Mouse (Mus musculus) layer of hippocampus, adult 9-11 months (tissue): ENCODE results near the gene Notch2.
A peak's percentile ranks its signal among the peaks of the same experiment; 100 is the strongest.

Experiments
- DNase-seq: peaks from one replicate; pipeline ENCODE4 v3.0.0; 2022

Notch2 gene

DNA sequence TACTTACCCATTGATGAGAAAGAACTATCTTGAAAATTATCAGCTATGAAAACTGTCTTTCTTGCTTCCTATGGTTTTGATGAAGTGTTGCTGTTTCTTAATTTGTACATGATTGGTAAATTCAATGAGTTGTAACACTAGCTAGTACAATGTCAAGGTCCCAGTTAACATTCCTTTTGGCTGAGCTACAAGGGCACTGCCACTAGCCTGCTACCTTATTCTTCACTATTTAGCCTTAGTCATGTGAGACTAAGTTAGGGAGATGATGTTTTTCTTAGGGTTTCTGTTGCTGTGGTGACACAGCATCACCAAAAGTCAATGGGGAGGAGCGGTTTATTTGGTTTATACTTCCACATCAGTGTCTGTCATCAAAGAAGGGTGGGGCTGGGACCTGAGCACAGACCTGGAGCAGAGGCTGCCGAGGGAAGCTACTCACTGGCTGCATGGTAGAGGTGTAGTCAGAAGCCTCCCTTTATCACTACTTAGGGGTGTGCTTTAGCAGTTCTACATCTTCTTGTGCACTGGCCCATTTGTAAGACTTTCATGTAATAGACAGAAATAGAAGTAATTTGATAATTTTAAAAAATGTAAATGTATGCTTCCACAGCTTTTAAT lies 66.4 kb downstream of the Notch2 start:
- no peak for DNase-seq

DNA sequence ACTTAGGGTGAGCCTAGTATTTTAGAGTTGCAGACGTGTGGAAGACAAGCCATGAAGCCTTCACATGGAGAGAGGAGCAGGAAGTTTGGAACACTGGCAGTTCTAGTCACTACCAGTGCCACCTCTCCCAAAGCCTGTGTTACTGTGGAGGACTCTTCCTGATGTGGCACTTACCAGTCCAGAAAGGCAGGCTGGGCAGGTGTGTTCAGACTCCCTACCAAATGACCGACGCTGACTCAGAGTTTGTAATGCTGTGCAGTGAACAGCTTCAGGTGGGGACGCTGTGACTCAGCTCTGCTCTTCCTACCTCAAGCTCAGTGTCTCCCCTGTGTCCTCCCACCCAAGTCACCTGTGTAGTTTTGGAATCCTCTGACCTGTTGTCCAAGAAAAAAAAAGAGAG lies 67.3 kb downstream of the Notch2 start:
- no peak for DNase-seq

- no peak for DNase-seq
Measured at GRCm38 (mm10) chr3:98082188-98082587, 68.9 kb downstream of the Notch2 start.

DNA sequence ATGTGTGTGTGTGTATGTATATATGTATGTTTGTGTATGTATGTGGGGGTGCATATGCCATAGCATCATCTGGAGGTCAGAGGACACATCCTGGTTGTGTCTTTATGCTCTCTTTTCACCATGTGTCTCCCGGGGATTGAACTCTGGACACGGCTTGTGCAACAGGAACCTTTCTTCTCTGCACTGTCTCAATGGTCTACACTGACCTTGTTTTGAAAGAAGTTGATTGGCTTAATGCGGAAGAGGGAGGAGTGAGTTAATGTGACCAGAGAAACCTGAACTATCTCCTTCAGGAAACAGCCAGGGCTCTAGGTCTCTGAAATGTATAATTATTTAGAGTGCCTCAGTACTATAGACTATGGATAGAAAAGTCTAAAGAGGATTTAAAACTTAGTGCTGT lies 69.6 kb downstream of the Notch2 start:
- DNase-seq: no peak

- no peak for DNase-seq
Measured at GRCm38 (mm10) chr3:98084061-98084655, 70.8 kb downstream of the Notch2 start.

- no peak for DNase-seq
Measured at GRCm38 (mm10) chr3:98084870-98085269, 71.5 kb downstream of the Notch2 start.

- DNase-seq: no peak
Measured at GRCm38 (mm10) chr3:98085812-98086268, 72.5 kb downstream of the Notch2 start.

GRCm38 (mm10) chr3:98086441-98086840 lies 73.1 kb downstream of the Notch2 start:
- DNase-seq: no peak

GRCm38 (mm10) chr3:98086860-98087259 lies 73.5 kb downstream of the Notch2 start:
- DNase-seq: no peak

GRCm38 (mm10) chr3:98087551-98087950 lies 74.2 kb downstream of the Notch2 start:
- DNase-seq: no peak

DNA sequence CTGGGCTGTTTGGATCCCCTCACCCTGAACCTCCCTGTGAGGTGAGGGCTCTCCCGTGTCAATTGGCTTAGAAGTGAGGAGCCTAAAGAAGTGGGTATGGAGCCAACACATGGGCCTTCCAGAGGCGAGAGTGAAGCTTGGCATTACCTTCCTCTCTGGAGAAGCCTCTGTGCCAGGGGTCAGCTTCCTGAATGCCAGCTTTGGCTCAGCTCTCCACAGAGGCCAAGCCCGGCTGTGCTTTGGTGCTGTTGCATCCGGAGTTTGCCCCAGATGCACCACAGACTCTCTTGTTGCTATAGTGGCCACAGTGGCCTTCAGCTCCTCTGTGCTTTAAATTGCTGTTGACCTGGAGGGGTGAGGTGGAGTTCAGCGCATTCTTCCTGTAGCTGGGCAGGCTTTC lies 76.4 kb downstream of the Notch2 start:
- DNase-seq: no peak

DNA sequence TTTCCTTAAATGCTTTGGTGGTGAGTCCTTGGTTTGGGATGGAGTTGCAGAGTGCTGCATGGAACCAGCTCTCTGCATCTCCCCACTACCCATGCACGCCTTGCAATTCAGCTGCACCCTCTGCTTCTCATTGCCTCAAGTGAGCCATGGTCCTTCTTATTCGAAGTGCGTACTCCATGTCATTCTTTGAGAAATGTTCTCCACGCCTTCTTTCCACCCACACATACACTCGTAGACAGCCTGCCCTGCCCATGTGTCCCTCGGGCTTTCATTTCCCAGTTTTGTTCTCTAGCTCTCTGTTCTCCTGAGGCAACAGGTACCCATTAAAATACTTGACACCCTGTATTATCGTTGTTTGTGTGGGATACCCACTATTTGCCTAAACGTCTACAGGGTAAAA lies 76.8 kb downstream of the Notch2 start:
- DNase-seq: no peak

- DNase-seq: peak; percentile 31
Measured at GRCm38 (mm10) chr3:98092680-98093370, 79.5 kb downstream of the Notch2 start.

GRCm38 (mm10) chr3:98093954-98094353 lies 80.6 kb downstream of the Notch2 start:
- no peak for DNase-seq

DNA sequence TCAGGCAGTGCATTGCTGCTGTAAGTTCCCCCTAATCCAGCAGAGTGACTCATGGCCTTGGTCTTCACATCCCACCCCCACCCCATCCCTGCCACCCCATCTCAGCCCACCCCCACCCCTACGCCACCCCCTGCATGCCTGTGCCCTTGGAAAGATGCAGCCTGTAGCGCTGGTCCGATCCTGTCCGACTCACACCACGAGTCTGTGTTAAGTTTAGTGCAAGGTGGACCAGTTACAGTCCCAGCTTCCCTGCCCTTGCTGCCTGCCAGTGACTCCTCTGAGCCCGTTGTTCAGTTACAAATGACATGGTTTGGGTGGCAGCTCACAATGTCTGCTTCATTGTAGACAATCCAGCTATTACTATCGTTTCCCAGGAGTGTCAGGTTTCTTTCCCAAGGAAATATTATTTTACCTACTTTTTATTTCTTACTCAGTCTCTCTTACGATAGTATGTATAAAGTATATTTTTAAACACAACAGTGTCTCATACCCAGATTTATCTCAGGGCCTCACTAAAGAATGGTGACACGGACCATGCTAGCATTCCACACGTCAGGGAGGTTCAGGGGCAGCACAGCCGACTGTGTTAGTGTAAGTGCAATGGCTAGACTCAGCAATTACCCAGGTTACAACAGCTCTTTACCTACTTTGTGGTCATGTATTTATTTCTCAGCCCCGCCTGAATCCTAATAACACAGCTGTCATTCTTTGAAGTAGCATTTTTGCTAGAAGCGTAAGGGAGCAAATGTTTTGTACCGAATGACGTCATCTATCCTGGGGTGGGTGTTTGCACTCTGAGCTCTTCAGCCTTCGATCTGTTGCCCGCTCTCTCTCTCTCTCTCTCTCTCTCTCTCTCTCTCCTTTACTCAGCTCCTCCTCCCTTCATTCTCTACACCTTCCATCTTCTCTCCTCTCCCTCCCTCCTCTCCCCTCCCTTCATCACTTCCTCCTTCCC lies 81.6 kb downstream of the Notch2 start:
- no peak for DNase-seq

- no peak for DNase-seq
Measured at GRCm38 (mm10) chr3:98096981-98097380, 83.7 kb downstream of the Notch2 start.

DNA sequence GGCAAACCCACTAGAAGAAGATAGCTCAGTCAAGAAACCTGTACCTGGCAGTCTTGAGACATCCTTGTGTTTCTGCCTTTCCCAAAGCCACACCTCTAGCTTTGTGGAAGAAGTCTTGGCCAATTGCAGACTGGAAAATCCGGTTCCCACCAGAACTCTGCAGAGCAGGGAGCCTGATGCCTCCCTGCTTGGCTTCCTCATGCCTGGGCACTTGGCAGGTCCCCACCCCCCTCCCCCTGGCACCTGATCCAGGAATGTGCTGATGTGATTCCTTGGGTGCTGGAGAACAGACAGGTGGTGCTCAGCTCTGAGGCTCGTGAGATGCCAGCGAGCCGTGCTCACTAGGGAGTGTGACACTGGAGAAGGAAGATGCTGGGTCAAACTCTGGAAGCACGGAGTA lies 85.3 kb downstream of the Notch2 start:
- DNase-seq: no peak

DNA sequence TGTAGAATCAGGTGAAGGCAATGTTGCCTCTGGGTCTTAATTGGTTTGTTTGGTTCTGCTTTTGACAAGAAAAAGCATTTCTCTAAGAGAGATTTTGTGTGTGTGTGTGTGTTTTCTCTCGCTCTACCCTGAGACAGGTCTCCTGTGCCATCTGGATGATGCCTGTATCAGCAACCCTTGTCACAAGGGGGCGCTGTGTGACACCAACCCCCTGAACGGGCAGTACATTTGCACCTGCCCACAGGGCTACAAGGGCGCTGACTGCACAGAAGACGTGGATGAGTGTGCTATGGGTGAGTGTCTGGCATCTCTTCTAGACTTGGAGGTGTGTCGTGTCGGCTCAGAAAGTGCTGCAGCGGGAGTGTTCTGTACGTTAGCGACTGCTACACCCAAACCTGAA lies 86.0 kb downstream of the Notch2 start:
- DNase-seq: no peak

DNA sequence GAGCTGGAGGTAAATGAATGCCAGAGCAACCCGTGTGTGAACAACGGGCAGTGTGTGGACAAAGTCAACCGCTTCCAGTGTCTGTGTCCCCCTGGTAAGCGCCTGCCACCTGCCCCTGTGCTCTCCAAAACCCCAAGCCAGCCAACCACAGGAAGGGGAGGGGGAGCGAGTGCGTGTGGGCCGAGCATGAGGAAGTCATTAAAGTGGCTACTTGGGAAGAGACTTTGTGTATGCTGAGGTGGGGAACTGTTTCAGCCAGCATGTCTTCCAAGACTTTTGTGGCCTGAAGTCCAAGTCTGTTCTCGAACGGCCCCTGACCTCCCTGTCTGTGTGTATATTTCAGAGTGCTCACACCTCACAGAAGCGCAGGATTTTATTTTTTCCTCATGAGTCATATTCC lies 88.2 kb downstream of the Notch2 start:
- no peak for DNase-seq

DNA sequence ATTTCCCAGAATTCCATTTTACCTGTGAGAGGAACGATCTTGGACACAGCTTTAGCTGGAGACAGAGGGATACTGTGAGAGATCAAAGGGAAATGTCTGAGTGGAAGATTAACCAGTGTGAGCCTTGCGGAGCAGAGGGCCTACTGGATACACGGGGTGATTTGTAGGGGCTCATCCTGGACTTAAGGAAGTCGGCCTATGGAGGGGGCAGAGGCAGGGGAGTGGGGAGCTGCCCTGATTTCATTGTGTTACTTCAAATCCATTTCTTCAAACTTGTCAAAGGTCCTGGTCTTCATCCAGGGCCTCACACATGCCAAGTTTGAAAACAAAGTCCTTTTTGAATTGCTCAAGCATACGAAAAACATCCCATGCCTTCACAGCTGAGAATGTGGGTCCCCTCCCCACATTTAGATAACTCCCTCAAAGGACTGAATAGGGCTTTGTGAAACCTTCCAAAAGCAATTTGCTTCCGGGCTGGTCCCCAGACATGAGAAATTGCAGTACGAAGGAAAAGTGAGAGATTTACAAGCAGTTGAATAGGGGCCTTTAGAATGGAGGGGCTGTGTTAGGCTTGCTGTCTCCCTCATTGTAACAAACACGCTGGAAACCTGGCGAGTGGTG lies 91.6 kb downstream of the Notch2 start:
- DNase-seq: peak; percentile 23

DNA sequence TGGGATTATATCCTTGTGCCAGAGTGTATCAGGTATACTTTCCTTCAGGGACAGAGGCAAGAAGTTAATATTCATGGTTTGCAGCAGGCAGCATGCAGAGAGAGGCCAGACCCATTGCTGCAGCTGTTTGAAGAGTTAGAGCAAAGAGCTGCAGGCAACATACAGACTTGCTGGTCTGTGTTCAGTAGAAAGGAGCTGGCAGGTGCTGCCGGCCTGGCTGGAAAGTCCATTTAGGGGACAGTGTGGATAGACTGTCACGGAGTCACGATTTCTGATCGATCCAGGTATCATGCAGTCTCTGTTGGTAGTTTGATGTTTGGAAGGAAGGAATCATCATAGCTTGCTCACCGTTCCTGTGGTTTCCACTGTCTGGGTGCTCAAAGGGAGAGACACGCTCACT lies 92.2 kb downstream of the Notch2 start:
- DNase-seq: no peak

GRCm38 (mm10) chr3:98106115-98106514 lies 92.8 kb downstream of the Notch2 start:
- DNase-seq: no peak
